Mouse (Mus musculus) kidney, embryonic 14.5 days (tissue): Measurements from ENCODE around the gene Mfap3l. TPM values are rescaled to one million over a fixed set of nuclear protein-coding genes. Genes with fewer than 3 reads are reported as not detected.
"Not testable (repeated sequence)": the region's sequence is repeated elsewhere in the genome, so short reads cannot be mapped to it uniquely, and the experiment has no call there.

Experiments used
- ATAC-seq: fragments of 200-750 bp; cut with Nextera tagmentation; 2 replicates; pipeline ENCODE4 v1.8.0; 2017; ENCODE audit warnings: moderate number of reproducible peaks, mild to moderate bottlenecking, moderate TSS enrichment, moderate library complexity; ENCODE audit not compliant: low FRiP score, low TSS enrichment
- H3K27ac ChIP-seq: fragments of 300-500 bp; sonication (generic); 2 replicates; pipeline ENCODE4 v1.5.1; 2014; ENCODE audit warnings: low read depth, mild to moderate bottlenecking, low read length, moderate library complexity, mixed read lengths
- H3K27me3 ChIP-seq: fragments of 300-500 bp; sonication (generic); 2 replicates; pipeline ENCODE4 v1.6.1; 2014; ENCODE audit warnings: mild to moderate bottlenecking, low read length; ENCODE audit not compliant: control insufficient read depth, insufficient read depth
- H3K36me3 ChIP-seq: fragments of 300-500 bp; sonication (generic); 2 replicates; pipeline ENCODE4 v1.6.1; 2014; ENCODE audit warnings: low read length, mixed read lengths; ENCODE audit not compliant: control insufficient read depth, insufficient read depth
- H3K4me1 ChIP-seq: fragments of 300-500 bp; sonication (generic); 2 replicates; pipeline ENCODE4 v1.6.1; 2014; ENCODE audit warnings: low read length, mixed read lengths; ENCODE audit not compliant: control insufficient read depth, insufficient read depth
- H3K4me2 ChIP-seq: fragments of 300-500 bp; sonication (generic); replicated peaks from 2 replicates; pipeline ENCODE4 v1.6.1; 2014; ENCODE audit warnings: low read depth, mild to moderate bottlenecking, low read length
- H3K4me3 ChIP-seq: fragments of 300-500 bp; sonication (generic); 2 replicates; pipeline ENCODE4 v1.5.1; 2014; ENCODE audit warnings: mild to moderate bottlenecking, low read length
- H3K9ac ChIP-seq: fragments of 300-500 bp; sonication (generic); 2 replicates; pipeline ENCODE4 v1.6.1; 2014; ENCODE audit warnings: low read depth, mild to moderate bottlenecking, low read length, moderate library complexity
- H3K9me3 ChIP-seq: fragments of 300-500 bp; sonication (generic); 2 replicates; pipeline ENCODE4 v1.6.1; 2016; ENCODE audit warnings: low read length; ENCODE audit not compliant: control insufficient read depth
- WGBS: fragments of 180-500 bp; shearing (Covaris S2); extraction: QIAGEN DNeasy Blood & Tissue Kit; methylation state at CpG from one replicate; pipeline ENCODE4 v1.1.7; 2014; 5-methylcytosine and 5-hydroxymethylcytosine counted together
- polyA plus RNA-seq: library from polyadenylated mRNA; unstranded; fragments of >200 nt; fragmentation: Nextera tagmentation; extraction: Ambion mirVana; gene quantifications from 2 replicates; pipeline ENCODE4 v1.2.1, GENCODE M21; 2014

Gene Mfap3l
- polyA plus RNA-seq = 3.0 and 5.4 TPM in 2 replicates

DNA sequence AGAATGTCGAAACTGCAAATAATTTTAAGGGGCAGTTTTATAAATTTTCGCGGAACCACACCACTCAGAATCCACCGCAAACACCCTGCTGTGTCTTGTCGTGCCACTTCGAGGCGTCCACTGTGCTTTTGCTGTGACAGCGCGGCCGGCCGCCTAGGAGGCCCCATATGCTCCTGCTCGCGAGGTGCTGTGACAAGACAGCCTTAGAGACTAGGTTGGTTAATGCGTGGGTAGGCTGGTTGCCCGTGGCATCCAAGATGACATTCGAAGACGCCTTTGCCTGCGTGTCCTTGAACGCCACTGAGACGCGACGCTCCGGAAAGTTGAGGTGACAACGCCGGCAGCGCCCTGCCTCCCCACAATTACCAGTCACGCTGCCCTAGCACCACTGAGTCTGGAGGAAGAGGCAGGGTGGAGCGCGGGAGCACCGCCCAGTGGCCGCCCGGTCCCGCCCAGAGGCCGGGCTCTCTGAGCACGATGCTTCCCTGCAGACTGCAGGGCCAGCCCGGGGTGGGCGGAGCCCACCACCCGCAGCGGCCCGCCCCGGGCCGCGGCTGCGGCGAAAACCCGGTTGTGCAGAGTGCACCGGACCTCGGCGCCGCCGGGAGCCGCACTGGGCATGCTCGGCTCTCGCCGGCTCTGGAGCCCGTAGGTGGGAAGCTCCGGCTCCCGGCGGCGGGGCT is at the start of gene Mfap3l:
TSS of gene Mfap3l (plus strand) at position 578 of the 683 bp plus-strand sequence.
- Histone ChIP-seq H3K36me3 (no peaks in the 10 kb centered on the region), H3K4me3 (peak within 1 kb of the TSS; percentile 55), H3K4me2 (peak within 1 kb of the TSS; percentile 93), H3K9me3 (no peaks in the 10 kb centered on the region), H3K9ac (peak within 1 kb of the TSS; percentile 65), H3K27ac (0 out of 2 replicates have a peak within 1 kb of the TSS, but pooled peaks have one; percentile 6), H3K27me3 (no peaks in the 10 kb centered on the region), H3K4me1 (0 out of 2 replicates have a peak, but pooled peaks cover 3% of the 10 kb centered on the region)
- ATAC-seq = peak; percentile 99
- 1% methylated on average over 55 of the region's 60 CpGs for WGBS

DNA sequence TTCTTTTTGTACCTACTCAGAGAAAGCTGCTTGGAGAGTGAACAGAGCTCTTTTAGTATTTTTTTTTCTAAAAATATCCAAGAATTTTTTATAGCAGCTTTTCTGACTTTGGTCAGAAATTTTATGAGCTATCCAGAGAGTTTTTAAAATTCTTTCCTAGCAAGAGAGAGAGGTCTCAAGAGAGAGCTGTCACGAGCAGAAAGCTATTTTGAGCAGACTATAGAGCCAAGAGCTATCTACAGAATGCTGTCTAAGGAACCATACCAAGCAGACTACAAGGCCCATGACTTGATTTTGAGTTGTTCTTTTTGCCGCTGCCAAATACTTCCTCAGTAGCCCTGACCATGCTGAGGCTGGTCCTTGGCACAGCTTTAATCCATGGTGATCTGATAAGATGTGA is 49.3 kb upstream of the Mfap3l start:
- Histone ChIP-seq H3K4me3 (no peak overlapping the region), H3K27ac (no peak overlapping the region), H3K27me3 (no peaks in the 10 kb centered on the region), H3K4me2 (no peak overlapping the region), H3K9me3 (no peaks in the 10 kb centered on the region), H3K9ac (no peak overlapping the region), H3K4me1 (no peaks in the 10 kb centered on the region), H3K36me3 (no peaks in the 10 kb centered on the region)
- 74% methylated on average over 2 of the region's 2 CpGs for WGBS
- no peak for ATAC-seq

GRCm38 (mm10) chr8:60591352-60592105 is 41.1 kb upstream of the Mfap3l start:
- 91% methylated on average over 29 of the region's 29 CpGs for WGBS
- H3K27me3 ChIP-seq, H3K27ac ChIP-seq, H3K9ac ChIP-seq, H3K9me3 ChIP-seq, H3K4me1 ChIP-seq, ATAC-seq, H3K4me2 ChIP-seq, H3K4me3 ChIP-seq, H3K36me3 ChIP-seq: not testable (repeated sequence)

GRCm38 (mm10) chr8:60594761-60595160 is 37.9 kb upstream of the Mfap3l start:
- H3K27me3 ChIP-seq = no peaks in the 10 kb centered on the region
- no peak overlapping the region for H3K27ac ChIP-seq
- no peaks in the 10 kb centered on the region for H3K36me3 ChIP-seq
- H3K4me2 ChIP-seq = no peak overlapping the region
- H3K4me3 ChIP-seq = no peak overlapping the region
- ATAC-seq = no peak; the same call in 1 of the 2 replicates
- H3K4me1 ChIP-seq = no peaks in the 10 kb centered on the region
- H3K9ac ChIP-seq = no peak overlapping the region
- 63% methylated on average over 3 of the region's 3 CpGs for WGBS
- H3K9me3 ChIP-seq = no peaks in the 10 kb centered on the region

- Histone ChIP-seq H3K36me3 (no peaks in the 10 kb centered on the region), H3K9ac (no peak overlapping the region), H3K9me3 (no peaks in the 10 kb centered on the region), H3K27ac (no peak overlapping the region), H3K4me3 (no peak overlapping the region), H3K4me1 (no peaks in the 10 kb centered on the region), H3K27me3 (no peaks in the 10 kb centered on the region), H3K4me2 (no peak overlapping the region)
- ATAC-seq = no peak
Measured at GRCm38 (mm10) chr8:60611580-60612111, 21.0 kb upstream of the Mfap3l start.

DNA sequence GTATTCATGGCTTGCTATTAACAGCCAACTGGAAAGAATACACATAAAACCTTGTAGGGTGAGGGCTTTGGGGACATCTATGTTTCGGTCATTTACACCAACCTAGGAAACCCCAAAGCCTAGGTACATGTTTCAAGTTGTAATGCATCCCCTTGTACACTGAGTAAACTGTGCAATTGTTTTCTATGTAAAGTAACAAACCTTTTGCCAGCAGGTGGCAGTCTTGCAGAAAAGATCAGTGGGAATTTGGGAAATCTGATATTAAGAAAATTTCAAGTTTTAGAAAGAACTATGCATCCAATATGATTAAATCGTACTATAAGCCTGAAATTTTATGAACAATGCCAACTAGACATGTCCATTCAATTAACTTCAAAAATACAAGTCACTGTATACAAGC is 15.7 kb upstream of the Mfap3l start:
- Histone ChIP-seq H3K27me3 (no peaks in the 10 kb centered on the region), H3K4me3 (no peak overlapping the region), H3K4me2 (no peak overlapping the region), H3K9ac (no peak overlapping the region), H3K4me1 (no peaks in the 10 kb centered on the region), H3K9me3 (no peaks in the 10 kb centered on the region), H3K36me3 (no peaks in the 10 kb centered on the region), H3K27ac (no peak overlapping the region)
- WGBS = 35% methylated on average over 2 of the region's 2 CpGs
- no peak for ATAC-seq

DNA sequence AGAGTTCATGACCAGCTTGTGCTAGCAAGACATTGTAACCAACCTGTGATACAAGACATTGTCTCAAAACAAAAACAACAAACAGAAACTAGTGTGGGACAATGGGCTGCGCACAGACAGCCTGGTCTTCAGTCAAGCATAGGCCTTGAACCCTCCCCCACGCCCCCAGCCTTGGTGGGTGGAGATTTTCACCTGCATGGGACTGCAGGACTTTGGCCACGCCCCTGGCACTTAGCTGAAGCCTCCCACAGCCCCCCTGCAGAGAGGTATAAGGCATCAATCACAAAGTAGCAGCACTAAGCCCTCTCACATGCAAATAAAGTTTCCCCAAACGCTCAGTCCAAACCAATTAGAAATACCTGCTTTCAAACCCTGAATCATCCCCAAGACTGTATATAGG is 11.1 kb upstream of the Mfap3l start:
- no peak for ATAC-seq
- H3K9me3 ChIP-seq = no peaks in the 10 kb centered on the region
- no peak overlapping the region for H3K4me2 ChIP-seq
- no peak overlapping the region for H3K27ac ChIP-seq
- no peaks in the 10 kb centered on the region for H3K4me1 ChIP-seq
- H3K9ac ChIP-seq = no peak overlapping the region
- H3K27me3 ChIP-seq = no peaks in the 10 kb centered on the region
- H3K4me3 ChIP-seq = no peak overlapping the region
- 75% methylated on average over 4 of the region's 4 CpGs for WGBS
- no peaks in the 10 kb centered on the region for H3K36me3 ChIP-seq

DNA sequence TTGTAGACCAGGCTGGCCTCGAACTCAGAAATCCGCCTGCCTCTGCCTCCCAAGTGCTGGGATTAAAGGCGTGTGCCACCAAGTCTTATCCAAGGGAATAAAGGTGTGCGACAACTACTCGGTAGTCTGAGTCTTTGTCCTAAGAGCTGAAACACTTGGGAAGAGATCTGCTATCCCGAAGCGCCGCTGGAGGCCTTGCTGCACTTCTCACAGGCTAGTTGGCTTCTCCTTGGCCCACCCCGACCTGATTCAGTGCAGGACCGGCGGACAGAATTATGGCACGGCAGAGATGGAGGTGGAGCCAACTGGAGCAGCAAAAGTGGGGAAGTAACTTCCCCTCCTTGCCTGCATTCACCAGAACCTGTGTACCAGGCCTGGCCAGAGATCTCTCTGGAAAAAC is 10.6 kb upstream of the Mfap3l start:
- Histone ChIP-seq H3K4me2 (no peak overlapping the region), H3K9me3 (no peaks in the 10 kb centered on the region), H3K4me1 (no peaks in the 10 kb centered on the region), H3K4me3 (no peak overlapping the region), H3K27me3 (no peaks in the 10 kb centered on the region), H3K27ac (no peak overlapping the region), H3K9ac (no peak overlapping the region), H3K36me3 (no peaks in the 10 kb centered on the region)
- 94% methylated on average over 12 of the region's 12 CpGs for WGBS
- ATAC-seq = no peak

- Histone ChIP-seq H3K9me3 (no peaks in the 10 kb centered on the region), H3K27ac (no peak overlapping the region), H3K4me1 (no peaks in the 10 kb centered on the region), H3K36me3 (no peaks in the 10 kb centered on the region), H3K4me3 (no peak overlapping the region), H3K27me3 (no peaks in the 10 kb centered on the region), H3K9ac (no peak overlapping the region), H3K4me2 (no peak overlapping the region)
- ATAC-seq = no peak
- 71% methylated on average over 1 of the region's 1 CpGs for WGBS
Measured at GRCm38 (mm10) chr8:60623438-60623837, 9.2 kb upstream of the Mfap3l start.
